Mouse (Mus musculus) heart, embryonic 11.5 days (tissue): ENCODE results near the gene Zfp961. TPM values are rescaled to one million over a fixed set of nuclear protein-coding genes. Genes with fewer than 3 reads are reported as not detected.
A peak's percentile ranks its signal among the peaks of the same experiment; 100 is the strongest.

Experiments used
- ATAC-seq: fragments of 200-750 bp; cut with Nextera tagmentation; replicated peaks from 2 replicates; pipeline ENCODE4 v1.8.0; 2017; ENCODE audit warnings: moderate library complexity; ENCODE audit not compliant: insufficient number of reproducible peaks, low FRiP score, low TSS enrichment
- H3K27ac ChIP-seq: fragments of 300-500 bp; sonication (generic); 2 replicates; pipeline ENCODE4 v1.5.1; 2014; ENCODE audit warnings: mild to moderate bottlenecking, low read depth, low read length
- H3K27me3 ChIP-seq: fragments of 300-500 bp; sonication (generic); 2 replicates; pipeline ENCODE4 v1.6.1; 2014; ENCODE audit warnings: mild to moderate bottlenecking, low read length, mixed read lengths; ENCODE audit not compliant: control insufficient read depth, insufficient read depth
- H3K36me3 ChIP-seq: fragments of 300-500 bp; sonication (generic); 2 replicates; pipeline ENCODE4 v1.6.1; 2014; ENCODE audit warnings: mild to moderate bottlenecking, low read length, moderate library complexity, mixed read lengths; ENCODE audit not compliant: control insufficient read depth, insufficient read depth
- H3K4me1 ChIP-seq: fragments of 300-500 bp; sonication (generic); 2 replicates; pipeline ENCODE4 v1.6.1; 2014; ENCODE audit warnings: low read length; ENCODE audit not compliant: control insufficient read depth, insufficient read depth
- H3K4me2 ChIP-seq: fragments of 300-500 bp; sonication (generic); 2 replicates; pipeline ENCODE4 v1.6.1; 2014; ENCODE audit warnings: mild to moderate bottlenecking, moderate library complexity
- H3K4me3 ChIP-seq: fragments of 300-500 bp; sonication (generic); 2 replicates; pipeline ENCODE4 v1.5.1; 2014; ENCODE audit warnings: low read depth, low read length
- H3K9ac ChIP-seq: fragments of 300-500 bp; sonication (generic); 2 replicates; pipeline ENCODE4 v1.6.1; 2014; ENCODE audit warnings: mild to moderate bottlenecking, low read depth, low read length, moderate library complexity
- H3K9me3 ChIP-seq: fragments of 300-500 bp; sonication (generic); replicated peaks from 2 replicates; pipeline ENCODE4 v1.6.1; 2016; ENCODE audit warnings: low read length; ENCODE audit not compliant: control insufficient read depth
- WGBS: fragments of 180-500 bp; shearing (Covaris S2); extraction: QIAGEN DNeasy Blood & Tissue Kit; methylation state at CpG from one replicate; pipeline ENCODE4 v1.1.7; 2014; ENCODE audit not compliant: insufficient replicate concordance; 5-methylcytosine and 5-hydroxymethylcytosine counted together
- polyA plus RNA-seq: library from polyadenylated mRNA; unstranded; fragments of >200 nt; fragmentation: Nextera tagmentation; extraction: Ambion mirVana; gene quantifications from 2 replicates; pipeline ENCODE4 v1.2.1, GENCODE M21; 2014

Zfp961 gene
- polyA plus RNA-seq, 1 experiment from 2014 or later: 15.2 TPM

GRCm38 (mm10) chr8:71968100-71968499, 17.3 kb downstream of the Zfp961 start:
- 88% methylated on average over 6 of the region's 6 CpGs for WGBS

GRCm38 (mm10) chr8:71968636-71969035, 17.8 kb downstream of the Zfp961 start:
- Histone ChIP-seq H3K36me3 (peaks cover 18% of the 10 kb centered on the region), H3K9ac (no peak overlapping the region), H3K4me3 (no peak overlapping the region), H3K27ac (no peak overlapping the region), H3K27me3 (no peaks in the 10 kb centered on the region), H3K9me3 (no peaks in the 10 kb centered on the region), H3K4me1 (no peaks in the 10 kb centered on the region), H3K4me2 (no peak overlapping the region)
- ATAC-seq: no peak
- WGBS: 90% methylated on average over 6 of the region's 6 CpGs

More at GRCm38 (mm10) chr8:71968100-71968499, 17.3 kb downstream of the Zfp961 start:
- no peak overlapping the region for H3K27ac ChIP-seq
- ATAC-seq: no peak
- H3K4me3 ChIP-seq: no peak overlapping the region
- peaks cover 18% of the 10 kb centered on the region for H3K36me3 ChIP-seq
- H3K4me1 ChIP-seq: no peaks in the 10 kb centered on the region
- no peaks in the 10 kb centered on the region for H3K9me3 ChIP-seq
- H3K4me2 ChIP-seq: no peak overlapping the region
- H3K27me3 ChIP-seq: no peaks in the 10 kb centered on the region
- H3K9ac ChIP-seq: no peak overlapping the region

- Histone ChIP-seq H3K4me1 (no peaks in the 10 kb centered on the region), H3K27me3 (no peaks in the 10 kb centered on the region), H3K9ac (no peak overlapping the region), H3K9me3 (no peaks in the 10 kb centered on the region), H3K4me3 (no peak overlapping the region), H3K27ac (no peak overlapping the region), H3K4me2 (no peak overlapping the region), H3K36me3 (peaks cover 8% of the 10 kb centered on the region; the same call in 1 of the 2 replicates)
- 69% methylated on average over 1 of the region's 1 CpGs for WGBS
- no peak for ATAC-seq
Measured at GRCm38 (mm10) chr8:71971945-71972344, 21.1 kb downstream of the Zfp961 start.

- Histone ChIP-seq H3K27me3 (no peaks in the 10 kb centered on the region), H3K9me3 (no peaks in the 10 kb centered on the region), H3K9ac (no peak overlapping the region), H3K27ac (no peak overlapping the region), H3K4me3 (no peak overlapping the region), H3K36me3 (no peaks in the 10 kb centered on the region), H3K4me2 (no peak overlapping the region), H3K4me1 (no peaks in the 10 kb centered on the region)
- WGBS: 85% methylated on average over 3 of the region's 3 CpGs
- no peak for ATAC-seq
Measured at GRCm38 (mm10) chr8:71974211-71974610, 23.4 kb downstream of the Zfp961 start.

- no peaks in the 10 kb centered on the region for H3K9me3 ChIP-seq
- 52% methylated on average over 2 of the region's 2 CpGs for WGBS
- no peaks in the 10 kb centered on the region for H3K4me1 ChIP-seq
- no peak overlapping the region for H3K9ac ChIP-seq
- H3K27ac ChIP-seq: no peak overlapping the region
- no peaks in the 10 kb centered on the region for H3K36me3 ChIP-seq
- H3K27me3 ChIP-seq: no peaks in the 10 kb centered on the region
- H3K4me3 ChIP-seq: no peak overlapping the region
- ATAC-seq: no peak; the same call in 1 of the 2 replicates
- no peak overlapping the region for H3K4me2 ChIP-seq
Measured at GRCm38 (mm10) chr8:71981032-71981431, 30.2 kb downstream of the Zfp961 start.

- WGBS: 76% methylated on average over 4 of the region's 4 CpGs
- Histone ChIP-seq H3K9me3 (no peaks in the 10 kb centered on the region), H3K4me3 (no peak overlapping the region), H3K36me3 (no peaks in the 10 kb centered on the region), H3K4me1 (no peaks in the 10 kb centered on the region), H3K27me3 (no peaks in the 10 kb centered on the region), H3K4me2 (no peak overlapping the region), H3K27ac (no peak overlapping the region), H3K9ac (no peak overlapping the region)
- ATAC-seq: no peak
Measured at GRCm38 (mm10) chr8:71981456-71981855, 30.6 kb downstream of the Zfp961 start.

- H3K27me3 ChIP-seq: no peaks in the 10 kb centered on the region
- H3K9ac ChIP-seq: no peak overlapping the region
- H3K9me3 ChIP-seq: no peaks in the 10 kb centered on the region
- H3K36me3 ChIP-seq: no peaks in the 10 kb centered on the region
- 39% methylated on average over 4 of the region's 4 CpGs for WGBS
- no peak for ATAC-seq
- no peaks in the 10 kb centered on the region; the same call in 1 of the 2 replicates for H3K4me1 ChIP-seq
- no peak overlapping the region for H3K4me2 ChIP-seq
- no peak overlapping the region for H3K4me3 ChIP-seq
- H3K27ac ChIP-seq: no peak overlapping the region
Measured at GRCm38 (mm10) chr8:71984601-71985000, 33.8 kb downstream of the Zfp961 start.

- Histone ChIP-seq H3K9me3 (no peaks in the 10 kb centered on the region), H3K27me3 (no peaks in the 10 kb centered on the region), H3K4me1 (no peaks in the 10 kb centered on the region; the same call in 1 of the 2 replicates), H3K4me3 (peak overlapping the region; percentile 39), H3K36me3 (no peaks in the 10 kb centered on the region), H3K4me2 (peak overlapping the region; percentile 65), H3K27ac (no peak overlapping the region), H3K9ac (peak overlapping the region; percentile 64)
- WGBS: 14% methylated on average over 24 of the region's 24 CpGs
- peak; percentile 53; the same call in 1 of the 2 replicates for ATAC-seq
Measured at GRCm38 (mm10) chr8:71988110-71988866, 37.5 kb downstream of the Zfp961 start.
